Mouse (Mus musculus) kidney, postnatal 25 days (tissue): Measurements from ENCODE around the gene Pwwp2b.
A peak's percentile ranks its signal among the peaks of the same experiment; 100 is the strongest.

Source experiments
- DNase-seq, 2 experiments: peaks; one replicate each; pipeline ENCODE4 v3.0.0; 2021; ENCODE audit warnings: mixed read lengths in 2 of 2

Gene Pwwp2b

DNA sequence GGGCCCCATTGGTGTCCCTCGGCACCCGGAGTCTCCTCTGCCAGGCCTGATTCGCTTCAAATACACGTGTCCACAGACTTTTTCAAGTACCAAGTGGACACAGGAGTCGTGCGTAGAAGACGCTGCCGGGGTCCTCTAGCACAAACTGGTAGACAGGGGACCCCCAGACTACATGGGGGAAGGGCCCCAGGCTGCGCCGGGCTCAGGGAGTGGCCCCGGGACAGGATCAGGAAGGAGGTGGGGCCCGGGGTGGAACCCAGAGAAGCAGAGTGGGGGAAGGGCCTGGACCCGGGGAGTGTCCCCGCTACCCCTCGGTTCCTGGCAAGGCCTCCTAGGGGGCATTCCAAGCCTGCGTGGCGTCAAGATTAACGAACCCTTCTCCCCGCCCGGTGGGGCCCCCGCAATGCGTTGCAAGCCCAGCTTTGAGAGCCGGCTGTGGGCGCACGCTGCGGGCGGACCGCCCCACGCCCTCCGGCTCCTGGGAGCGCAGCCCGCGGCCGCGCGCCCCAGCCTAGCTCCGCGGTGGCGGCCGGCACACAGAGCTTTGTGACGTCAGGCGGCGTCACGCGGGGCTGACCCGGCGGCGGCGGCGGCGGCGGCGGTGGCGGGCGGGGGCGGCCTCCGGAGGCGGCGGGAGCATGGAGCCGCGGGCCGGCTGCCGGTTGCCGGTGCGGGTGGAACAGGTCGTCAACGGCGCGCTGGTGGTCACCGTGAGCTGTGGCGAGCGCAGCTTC lies at the start of gene Pwwp2b:
TSS of gene Pwwp2b (plus strand) at position 602 of the 734 bp plus-strand sequence.
- DNase-seq, result peak; percentile 85 to 91

DNA sequence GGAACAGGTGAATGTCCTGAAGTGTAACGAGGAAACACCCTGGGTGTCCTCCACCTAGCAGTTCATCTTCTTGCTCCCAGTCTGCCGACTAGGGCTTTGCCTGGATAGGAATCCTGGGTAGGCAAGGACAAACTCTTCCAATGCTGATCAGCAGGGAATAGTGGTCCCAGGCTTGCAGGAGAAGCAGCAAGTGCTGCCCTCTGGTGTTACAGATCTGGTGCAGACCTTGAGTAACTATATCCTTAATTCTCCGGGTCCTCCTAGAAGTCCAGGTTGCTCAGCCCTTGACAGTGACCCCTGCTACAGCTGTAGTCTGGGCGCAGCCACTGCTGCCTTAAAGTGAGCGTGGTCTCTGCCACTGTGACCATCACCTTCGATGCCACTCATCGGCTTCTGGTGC lies 48.2 kb upstream of the Pwwp2b start:
- DNase-seq, result peak; percentile 66 to 85

DNA sequence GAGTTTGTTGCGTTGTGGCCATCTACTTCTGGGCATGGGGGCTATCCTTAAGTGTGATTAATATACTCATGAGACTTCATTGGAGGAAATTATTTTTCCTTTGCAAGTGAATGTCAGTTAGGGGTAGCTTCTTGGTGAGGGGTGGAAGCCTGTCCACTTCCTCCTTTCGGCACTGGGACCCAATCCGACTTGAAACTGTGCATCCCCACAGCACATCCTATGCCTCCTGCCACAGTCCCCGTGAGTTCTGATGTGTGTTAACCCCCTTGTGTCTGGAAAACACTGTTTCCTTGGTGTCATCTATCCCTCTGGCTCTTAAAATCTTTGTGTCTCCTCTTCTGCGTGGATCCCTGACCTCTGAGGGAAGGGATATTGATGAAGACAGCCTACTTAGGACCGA lies 47.1 kb upstream of the Pwwp2b start:
- DNase-seq, result no peak

DNA sequence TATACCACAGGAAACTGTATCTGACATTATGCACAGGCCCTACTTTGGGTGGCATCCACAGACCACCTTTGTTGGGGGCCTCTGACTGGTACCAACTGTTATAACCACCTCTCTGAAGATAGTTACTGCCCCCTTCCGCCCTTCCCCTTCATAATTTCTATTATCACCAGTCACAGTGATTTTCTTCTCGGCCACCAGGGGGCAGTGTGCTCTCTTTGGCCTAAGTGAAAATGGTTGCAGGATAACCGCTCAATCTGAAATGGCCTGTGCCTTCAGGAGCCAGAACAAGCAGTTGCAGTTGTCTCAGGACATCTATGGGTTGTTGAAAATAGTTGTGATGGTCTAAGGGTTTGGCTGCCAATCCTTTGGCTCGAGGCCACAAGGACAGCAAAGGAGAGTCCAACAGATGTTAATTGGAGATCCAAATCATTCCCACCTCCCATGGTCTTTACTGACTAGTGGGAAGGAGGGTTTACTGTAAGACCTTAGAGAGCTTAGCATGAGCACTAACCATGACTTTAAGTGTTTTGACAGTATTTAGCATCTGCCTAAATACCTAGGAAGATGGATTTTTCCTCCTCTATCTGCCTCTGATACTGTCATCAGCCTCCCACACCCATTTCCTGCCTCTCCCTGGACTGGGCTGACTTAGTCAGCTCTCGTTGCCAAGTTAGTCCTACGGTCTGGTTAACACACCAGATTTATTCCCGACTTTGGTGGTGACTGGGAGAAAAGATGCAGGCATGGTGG lies 40.1 kb upstream of the Pwwp2b start:
- DNase-seq, result peak; percentile 47 to 58

DNA sequence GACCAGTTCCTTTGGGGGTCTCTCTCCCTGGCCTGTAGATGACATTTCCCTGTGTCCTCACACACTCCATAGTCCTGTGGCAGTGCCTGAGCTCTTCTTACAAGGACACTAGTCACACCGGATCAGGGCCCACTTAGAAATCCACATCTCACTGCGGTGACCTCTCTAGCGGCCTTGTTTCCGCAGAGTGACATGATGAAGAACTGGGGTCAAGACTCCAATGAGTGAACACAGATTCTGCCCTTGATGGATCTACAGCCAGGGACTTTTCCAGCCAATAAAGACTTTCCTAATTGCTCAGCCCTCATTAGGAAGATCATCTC lies 39.5 kb upstream of the Pwwp2b start:
- DNase-seq, result peak; percentile 24 to 53

DNA sequence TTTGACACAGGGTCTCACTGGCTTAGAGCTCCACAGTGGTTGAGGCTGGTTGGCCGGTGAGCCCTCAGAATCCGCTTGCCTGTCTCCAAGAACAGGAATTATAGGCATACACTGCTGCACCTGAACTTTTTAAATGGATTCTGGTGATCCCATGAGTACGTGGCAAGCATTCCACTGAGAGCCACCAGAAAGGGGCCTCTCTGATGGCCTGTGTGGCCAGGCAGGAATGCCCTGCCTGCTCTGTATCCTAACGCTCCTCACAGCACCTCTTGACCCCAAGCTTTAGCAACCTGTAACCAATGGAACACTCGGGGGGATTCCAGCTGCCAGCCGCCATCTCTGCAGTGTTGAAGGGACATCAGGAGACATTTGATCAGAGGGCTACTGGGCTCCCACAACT lies 36.5 kb upstream of the Pwwp2b start:
- no peak for DNase-seq

DNA sequence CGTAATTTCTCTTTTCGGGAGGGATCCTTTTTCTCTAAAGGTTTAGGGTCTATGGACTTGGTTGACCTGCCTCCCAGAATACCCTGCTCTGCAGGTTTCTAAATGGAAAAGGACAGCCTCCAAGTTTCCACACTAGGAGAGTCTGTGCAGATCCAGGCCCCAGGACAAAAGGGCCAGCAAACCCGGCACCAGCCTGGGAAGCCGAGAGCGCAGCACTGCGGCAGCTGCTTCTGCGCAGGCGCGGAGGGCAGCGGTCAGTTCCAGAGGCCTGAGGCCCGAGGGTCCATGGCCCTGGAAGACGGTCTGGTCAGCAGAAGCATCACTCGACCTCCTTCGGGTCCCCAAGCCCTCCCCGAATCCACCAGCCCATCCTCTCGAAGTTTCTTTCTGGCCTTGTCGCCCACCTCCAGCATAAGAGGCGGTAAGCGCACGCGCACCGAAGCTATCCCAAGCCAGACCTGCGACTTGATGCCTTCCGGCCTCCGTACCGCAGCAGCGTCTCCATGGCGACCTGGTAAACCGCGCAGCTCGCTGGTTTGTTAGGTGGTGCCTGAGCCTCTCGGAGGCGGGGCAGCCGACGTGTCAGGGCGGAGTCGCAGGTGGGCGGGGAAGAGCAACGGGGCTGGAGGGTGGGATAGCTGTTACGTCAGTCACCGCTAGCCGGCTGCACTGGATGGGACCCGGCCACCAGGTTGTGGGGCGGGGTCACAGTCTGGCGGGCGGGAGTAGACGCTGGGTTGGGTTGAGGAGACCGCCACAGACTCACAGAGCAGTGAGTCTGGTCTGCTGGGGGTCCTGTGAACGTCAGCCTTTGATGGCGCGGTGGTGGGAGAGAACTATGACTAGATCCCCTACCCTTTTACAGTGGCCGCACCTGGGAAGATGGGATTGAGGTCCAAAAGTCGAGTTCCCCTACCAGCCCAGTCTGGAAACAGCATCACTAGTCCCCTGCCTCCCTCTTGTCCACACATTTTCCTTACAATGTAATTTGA lies 35.2 kb upstream of the Pwwp2b start, which contains the start of the genes Lrrc27 and Stk32c:
TSS of gene Lrrc27 (plus strand) at position 235 of the 992 bp plus-strand sequence.
TSS of gene Stk32c (minus strand) at position 554 of the 992 bp plus-strand sequence.
- peak; percentile 98 to 100 for DNase-seq

DNA sequence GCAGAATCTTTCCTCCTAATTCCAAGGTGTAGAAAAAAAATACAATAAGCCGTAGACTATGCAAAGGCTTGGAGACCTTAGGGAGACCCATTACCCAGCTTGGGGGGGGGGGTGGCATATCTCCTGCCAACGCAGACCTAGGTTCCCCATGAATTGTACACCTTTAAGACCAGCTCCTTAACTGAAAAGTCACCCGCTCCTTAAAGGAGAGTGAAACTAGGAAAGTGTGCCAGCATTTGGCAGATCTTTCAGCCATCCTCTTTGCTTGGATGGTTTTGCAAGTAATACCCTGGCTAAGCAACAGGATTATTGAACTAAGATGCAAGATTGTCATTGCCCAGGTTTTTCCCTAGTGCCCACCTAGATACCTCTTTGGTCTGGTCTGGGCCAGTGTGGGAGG lies 34.5 kb upstream of the Pwwp2b start:
- DNase-seq, result no peak

DNA sequence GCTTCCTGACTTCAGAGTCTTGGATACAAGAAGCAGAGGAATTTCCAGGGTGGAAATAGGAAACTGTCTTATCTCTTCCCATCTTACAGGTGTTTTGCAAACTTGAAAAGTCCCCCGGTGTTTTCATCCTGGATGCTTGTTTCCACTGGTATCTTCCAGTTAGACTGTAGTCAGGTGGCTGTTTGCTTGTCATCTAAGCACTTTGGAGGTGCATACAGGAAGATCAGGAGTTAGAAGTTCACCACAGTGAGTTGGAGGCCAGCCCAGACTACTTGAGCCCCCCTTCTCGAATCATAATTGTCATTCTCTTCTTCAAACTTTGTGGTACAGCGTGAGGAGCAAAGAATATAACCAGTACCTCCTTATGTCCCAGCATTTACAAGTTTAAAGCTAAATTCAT lies 34.1 kb upstream of the Pwwp2b start:
- no peak for DNase-seq

DNA sequence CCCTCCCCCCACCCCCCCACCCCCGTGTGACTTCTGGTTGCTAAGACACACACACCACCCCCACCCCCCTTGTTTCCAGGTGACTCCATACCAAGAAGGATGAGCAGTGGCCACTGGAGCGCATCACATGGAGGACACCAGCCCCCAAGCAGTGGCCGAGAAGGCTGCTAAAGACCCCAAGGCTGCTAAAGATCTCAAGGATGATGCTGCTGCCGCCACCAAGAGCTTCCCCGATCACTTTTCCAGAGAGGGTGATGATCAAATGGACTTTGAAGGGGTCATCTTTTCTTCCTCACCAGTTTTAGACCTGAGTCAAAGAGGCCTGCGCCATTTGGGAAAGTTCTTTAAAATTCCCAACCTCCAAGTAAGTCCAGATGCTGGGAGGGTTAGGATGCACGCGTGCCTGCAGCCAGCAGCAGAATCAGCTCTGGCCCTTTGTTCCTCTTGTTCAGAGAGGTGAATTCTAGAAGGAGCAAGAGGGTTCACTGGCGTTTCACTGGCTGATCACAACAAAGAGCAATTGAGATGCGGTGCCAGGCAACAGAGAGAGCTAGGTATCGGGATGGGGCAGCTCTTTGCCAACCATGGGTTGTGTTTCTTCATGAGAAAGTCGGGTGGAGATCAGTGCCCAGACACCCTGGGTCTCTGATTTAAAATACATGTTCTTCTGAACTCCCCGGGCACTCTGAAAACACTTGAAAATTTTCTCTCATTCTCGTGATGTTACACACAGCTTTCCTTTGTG lies 33.5 kb upstream of the Pwwp2b start:
- DNase-seq, result peak in 1 of 2 experiments; percentile 26

DNA sequence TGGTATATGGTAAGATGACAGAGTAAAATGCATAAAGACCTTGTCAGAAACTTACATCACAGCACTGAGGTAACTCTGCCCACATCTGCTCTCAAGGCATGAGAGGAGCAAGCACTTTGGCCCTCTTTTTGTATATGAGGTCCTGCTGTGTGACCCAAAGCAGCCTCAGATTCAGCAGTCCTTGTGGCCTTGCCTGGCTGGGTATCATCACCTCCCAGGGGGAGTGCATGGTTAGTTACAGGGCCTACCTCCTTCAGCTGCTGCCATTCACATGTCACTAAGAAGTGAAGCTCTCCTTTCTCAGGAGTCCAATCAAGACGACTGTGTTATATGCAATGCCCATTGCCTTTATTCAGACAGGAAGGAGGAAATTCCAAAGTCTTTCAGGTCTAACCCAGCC lies 32.8 kb upstream of the Pwwp2b start:
- DNase-seq, result no peak

DNA sequence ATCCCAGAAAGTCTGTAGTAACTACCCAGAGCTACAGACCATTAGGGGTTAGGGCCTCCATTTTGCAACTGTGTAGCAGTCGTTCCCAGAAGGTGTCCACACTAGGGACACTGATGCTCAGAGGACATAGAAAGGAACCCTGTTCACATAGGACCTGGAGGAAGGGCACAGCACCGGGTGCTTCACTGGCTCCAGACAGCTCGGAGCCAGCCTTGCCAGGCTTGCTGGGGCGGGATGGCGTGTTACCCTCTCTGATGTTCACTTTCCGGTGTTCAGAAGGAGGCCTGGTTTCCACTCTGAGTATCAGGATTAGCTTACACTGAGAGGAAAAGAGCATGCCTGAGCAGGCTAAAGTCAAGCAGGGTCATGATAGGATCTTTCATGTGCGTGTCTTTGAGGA lies 32.3 kb upstream of the Pwwp2b start:
- DNase-seq, result no peak

DNA sequence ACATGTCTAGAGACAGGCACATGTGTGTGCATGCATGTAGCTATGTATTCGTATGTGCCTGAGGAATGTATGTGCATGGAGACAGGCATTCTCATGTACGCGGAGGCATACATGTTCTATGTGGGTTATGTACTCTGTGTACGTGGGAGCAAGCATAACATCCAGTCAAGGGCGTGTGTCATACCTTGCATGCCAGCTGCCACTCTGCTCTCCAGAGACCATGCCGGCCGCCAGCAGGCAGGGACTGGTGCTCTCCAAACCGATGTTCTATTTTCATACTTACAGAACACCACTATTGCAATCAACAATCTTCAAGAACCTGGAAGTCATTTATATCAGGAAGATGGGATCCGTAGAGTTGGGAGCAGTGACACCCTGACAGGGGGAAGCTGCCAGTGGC lies 31.8 kb upstream of the Pwwp2b start:
- no peak for DNase-seq

DNA sequence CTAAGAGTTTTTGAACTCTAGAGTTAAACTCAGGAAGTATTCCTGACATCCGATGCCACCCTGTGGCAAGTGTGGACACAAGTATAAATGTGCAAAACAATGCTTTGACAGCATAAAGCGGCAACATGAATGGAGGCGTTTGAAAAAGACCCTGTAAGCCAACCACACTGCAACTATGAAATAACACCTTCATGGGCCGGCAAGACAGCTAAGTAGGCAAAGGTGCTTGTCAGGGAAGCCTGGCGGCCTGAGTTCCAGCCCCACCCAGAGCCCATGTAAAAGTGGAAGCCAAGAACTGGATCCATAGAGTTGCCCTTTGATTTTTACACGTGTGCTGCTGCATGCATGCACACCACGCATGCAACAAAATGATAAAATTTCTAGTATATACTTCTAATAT lies 31.2 kb upstream of the Pwwp2b start:
- peak in 1 of 2 experiments; percentile 14 for DNase-seq

DNA sequence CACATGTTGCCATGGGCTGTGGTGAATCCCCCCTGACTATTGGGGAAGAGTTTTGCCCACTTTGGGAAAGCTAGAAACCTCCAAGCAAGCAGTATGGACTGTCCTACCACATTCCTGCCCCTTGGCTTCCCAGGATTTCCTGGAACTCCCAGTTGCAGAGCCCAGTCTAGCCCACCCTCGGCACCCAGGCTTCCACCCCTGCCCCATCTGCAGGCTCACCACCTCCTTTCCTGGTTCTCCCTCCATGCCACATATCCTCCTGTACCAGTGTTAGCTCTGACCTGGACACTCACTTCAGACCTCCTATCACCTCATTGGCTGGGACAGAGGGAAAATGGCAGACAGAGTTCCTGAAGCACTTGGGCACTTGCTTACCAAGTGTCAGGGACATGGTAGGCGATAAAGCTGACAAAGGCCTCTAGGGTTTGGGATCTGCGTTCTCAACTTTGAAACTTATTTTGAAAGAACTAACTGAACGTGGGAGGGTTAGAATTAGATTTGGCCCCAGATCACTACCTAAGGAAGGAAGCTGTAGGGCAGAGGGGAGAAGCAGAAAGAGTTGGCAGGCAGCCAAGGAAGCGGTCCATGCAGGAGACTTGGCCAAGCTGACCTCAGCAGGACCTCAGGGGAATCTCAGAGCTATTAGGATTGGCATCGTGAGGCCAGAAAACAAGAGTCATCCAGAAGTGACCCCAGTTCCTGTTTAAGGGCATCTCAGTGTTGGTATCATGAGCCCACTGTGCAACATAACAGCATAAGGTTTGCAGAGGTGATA lies 29.5 kb upstream of the Pwwp2b start:
- DNase-seq, result peak; percentile 80 to 82

DNA sequence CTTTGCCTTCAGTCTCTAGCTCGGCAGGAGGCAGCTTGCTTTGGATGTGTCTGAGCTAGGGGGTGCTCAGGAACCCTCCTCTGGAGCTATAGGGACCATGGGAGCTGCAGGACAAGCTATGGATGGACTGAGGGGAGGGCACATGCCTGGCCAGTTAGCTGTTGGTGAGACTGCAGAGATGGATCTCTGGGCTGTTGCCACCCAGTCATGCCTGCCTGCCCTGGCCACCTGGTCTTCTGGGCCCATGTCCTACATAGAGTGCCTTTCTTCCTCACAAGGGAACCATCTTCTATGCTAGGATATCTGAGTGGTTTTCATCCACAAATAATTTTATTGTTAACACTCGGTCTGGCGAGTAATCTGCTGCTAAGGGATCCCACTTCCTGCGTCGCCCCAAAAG lies 28.8 kb upstream of the Pwwp2b start:
- no peak for DNase-seq

DNA sequence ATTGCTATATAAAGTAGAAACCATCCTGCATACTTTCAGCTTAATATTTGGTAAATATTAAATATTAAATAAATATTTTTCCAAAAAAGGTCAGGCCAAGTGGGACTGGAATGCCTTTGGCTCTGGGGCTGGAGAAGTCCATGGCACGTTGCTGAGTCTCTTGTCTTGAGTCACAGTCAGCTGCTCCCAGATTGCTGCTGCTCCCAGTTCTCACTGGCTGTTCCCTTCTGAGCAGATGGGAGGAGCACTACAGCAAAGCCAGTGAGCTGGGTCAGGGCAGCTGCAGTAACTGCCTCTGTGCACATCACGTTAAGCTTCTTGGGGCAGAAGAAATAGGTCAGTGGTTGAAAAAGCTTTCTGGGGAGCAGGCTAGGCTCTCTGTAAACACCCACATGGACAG lies 28.0 kb upstream of the Pwwp2b start:
- DNase-seq, result peak in 1 of 2 experiments; percentile 53

DNA sequence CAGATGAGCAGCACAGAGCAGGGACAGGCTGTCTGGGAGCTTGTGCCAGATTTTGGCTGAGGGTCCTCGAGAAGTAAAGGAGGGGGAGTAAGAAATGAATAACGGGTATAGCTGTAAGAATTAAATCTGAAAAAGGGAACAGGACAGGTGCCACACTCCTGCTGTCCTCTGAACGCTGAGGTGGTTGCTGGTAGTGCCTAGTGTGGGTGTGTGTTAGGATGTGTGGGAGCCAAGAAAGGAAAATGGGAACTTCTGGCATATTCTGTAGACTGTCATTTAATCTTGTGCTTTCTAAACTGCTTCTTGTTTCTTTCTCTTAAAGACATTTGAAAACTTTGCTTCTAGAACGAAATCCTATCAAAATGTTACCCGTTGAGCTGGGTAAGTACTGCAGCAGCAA lies 27.2 kb upstream of the Pwwp2b start:
- peak in 1 of 2 experiments; percentile 7 for DNase-seq

DNA sequence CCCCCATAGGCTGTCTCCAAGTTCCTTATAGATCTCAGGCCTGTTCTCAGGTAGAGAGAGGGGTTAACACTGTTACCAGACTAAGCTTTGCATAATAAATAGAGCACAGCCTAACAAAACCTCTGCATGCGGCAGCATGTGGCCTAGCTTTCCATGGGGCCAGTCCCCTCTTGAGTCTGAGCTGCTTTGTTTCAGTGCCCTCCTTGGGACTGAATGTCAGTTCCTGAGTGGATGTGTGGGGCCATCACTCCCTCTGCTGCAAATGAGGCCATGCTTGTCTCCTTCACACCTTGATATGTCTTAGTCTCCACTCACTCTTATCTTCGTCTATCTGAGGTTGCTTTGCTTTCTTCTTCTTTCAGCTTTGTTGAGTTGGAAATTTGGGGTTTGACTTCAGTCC lies 26.4 kb upstream of the Pwwp2b start:
- DNase-seq, result peak in 1 of 2 experiments; percentile 13

DNA sequence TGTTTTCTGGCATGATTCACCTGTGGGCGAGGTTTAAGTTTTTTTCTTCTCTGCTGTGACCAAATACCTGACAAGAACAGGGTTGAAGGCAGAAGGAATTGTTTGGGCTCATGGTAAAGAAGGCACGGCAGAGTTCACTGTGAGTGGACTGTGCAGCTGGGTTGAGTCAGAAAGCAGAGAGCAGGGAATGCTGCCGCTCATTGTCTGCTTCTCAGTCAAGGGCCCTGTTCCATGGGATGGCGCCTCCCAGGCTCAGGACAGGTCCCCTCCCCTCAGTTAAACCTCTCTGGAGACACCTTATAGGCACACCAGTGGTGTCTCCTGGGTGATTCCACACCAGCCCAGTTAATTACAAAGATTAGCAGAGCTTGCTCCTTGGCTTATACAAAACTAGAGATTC lies 25.9 kb upstream of the Pwwp2b start:
- peak in 1 of 2 experiments; percentile 11 for DNase-seq

DNA sequence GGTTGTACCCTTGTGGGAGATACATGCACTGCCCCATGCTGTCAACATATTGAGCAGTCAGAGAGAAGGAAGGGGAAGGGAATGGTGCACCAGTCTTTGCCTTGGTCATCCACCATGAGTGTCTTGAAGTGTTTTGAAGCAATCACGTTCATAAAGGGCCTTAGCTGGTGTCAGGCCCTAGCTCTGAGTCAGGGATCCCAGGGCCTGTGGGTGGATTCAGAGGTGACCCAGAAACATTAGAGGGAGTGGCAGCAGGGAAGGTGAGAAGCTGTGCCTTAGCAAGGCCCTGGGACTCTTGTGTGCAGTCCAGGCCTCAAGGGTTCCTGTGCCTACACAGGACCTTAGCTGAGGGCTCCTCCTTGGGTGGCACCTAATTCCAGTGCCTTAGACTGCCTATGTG lies 24.2 kb upstream of the Pwwp2b start:
- peak in 1 of 2 experiments; percentile 20 for DNase-seq
